Mouse (Mus musculus) limb, embryonic 14.5 days (tissue): ENCODE results near the gene Tsc22d1. TPM values are rescaled to one million over a fixed set of nuclear protein-coding genes. Genes with fewer than 3 reads are reported as not detected.

Experiments
- ATAC-seq: fragments of 200-750 bp; cut with Nextera tagmentation; 2 replicates; pipeline ENCODE4 v1.8.0; 2017; ENCODE audit warnings: low read depth, moderate number of reproducible peaks, moderate TSS enrichment; ENCODE audit not compliant: low FRiP score
- DNase-seq: peaks from one replicate; pipeline ENCODE4 v3.0.0-alpha.2; 2015; ENCODE audit warnings: low spot score
- H3K27ac ChIP-seq: fragments of 300-500 bp; sonication (generic); replicated peaks from 2 replicates; pipeline ENCODE4 v1.5.1; 2014; ENCODE audit warnings: low read depth, mild to moderate bottlenecking, low read length, moderate library complexity, mixed read lengths
- H3K27me3 ChIP-seq: fragments of 300-500 bp; sonication (generic); 2 replicates; pipeline ENCODE4 v1.6.1; 2014; ENCODE audit warnings: low read length, mixed read lengths; ENCODE audit not compliant: control insufficient read depth, insufficient read depth
- H3K36me3 ChIP-seq: fragments of 300-500 bp; sonication (generic); 2 replicates; pipeline ENCODE4 v1.6.1; 2014; ENCODE audit warnings: mild to moderate bottlenecking, low read length, moderate library complexity, mixed read lengths; ENCODE audit not compliant: control insufficient read depth, insufficient read depth
- H3K4me1 ChIP-seq: fragments of 300-500 bp; sonication (generic); 2 replicates; pipeline ENCODE4 v1.6.1; 2014; ENCODE audit warnings: antibody characterized with exemption, low read length, mixed read lengths; ENCODE audit not compliant: control insufficient read depth, insufficient read depth
- H3K4me2 ChIP-seq: fragments of 300-500 bp; sonication (generic); replicated peaks from 2 replicates; pipeline ENCODE4 v1.6.1; 2014; ENCODE audit warnings: low read depth, mild to moderate bottlenecking, low read length, moderate library complexity; ENCODE audit not compliant: severe bottlenecking
- H3K4me3 ChIP-seq: fragments of 300-500 bp; sonication (generic); replicated peaks from 2 replicates; pipeline ENCODE4 v1.5.1; 2014; ENCODE audit warnings: low read length
- H3K9ac ChIP-seq: fragments of 300-500 bp; sonication (generic); 2 replicates; pipeline ENCODE4 v1.6.1; 2014; ENCODE audit warnings: mild to moderate bottlenecking, low read depth, low read length, moderate library complexity; ENCODE audit not compliant: severe bottlenecking
- H3K9me3 ChIP-seq: fragments of 300-500 bp; sonication (generic); 2 replicates; pipeline ENCODE4 v1.6.1; 2016; ENCODE audit warnings: low read length; ENCODE audit not compliant: control insufficient read depth
- POLR2A ChIP-seq: fragments of 200-500 bp; IDR thresholded peaks from 2 replicates; pipeline ENCODE4 v1.8.0; 2012; ENCODE audit warnings: inconsistent platforms, mild to moderate bottlenecking, moderate library complexity, borderline replicate concordance; ENCODE audit not compliant: insufficient read depth, insufficient read length; ENCODE audit errors: extremely low read depth
- WGBS: fragments of 180-500 bp; shearing (Covaris S2); extraction: QIAGEN DNeasy Blood & Tissue Kit; methylation state at CpG from one replicate; pipeline ENCODE4 v1.1.7; 2014; 5-methylcytosine and 5-hydroxymethylcytosine counted together
- polyA plus RNA-seq, 2 experiments: library from polyadenylated mRNA; depleted of rRNA in 1 of 2; stranded (reverse) in 1 of 2; unstranded in 1 of 2; fragments of >200 nt; fragmentation: Nextera tagmentation in 1 of 2; extraction: Ambion mirVana in 1 of 2; gene quantifications; 2 replicates each; pipeline versions ENCODE4 v1.2.1 to v1.2.3; 2012 to 2014

Tsc22d1 gene
- polyA plus RNA-seq, 2 experiments: 506 to 686 TPM

- Histone ChIP-seq H3K9ac (peak overlapping the region; percentile 38), H3K4me1 (peaks cover 43% of the 10 kb centered on the region), H3K9me3 (no peaks in the 10 kb centered on the region), H3K4me3 (peak overlapping the region; percentile 10; the same call in 1 of the 2 replicates), H3K27me3 (no peaks in the 10 kb centered on the region), H3K27ac (peak overlapping the region; percentile 67), H3K36me3 (no peaks in the 10 kb centered on the region), H3K4me2 (peak overlapping the region; percentile 37)
- DNase-seq (no peak), ATAC-seq (peak; percentile 86; the same call in 1 of the 2 replicates)
- 37% methylated on average over 20 of the region's 20 CpGs for WGBS
- TF ChIP-seq POLR2A: no peak
Measured at GRCm38 (mm10) chr14:76532257-76533169, 117.8 kb downstream of the Tsc22d1 start.

GRCm38 (mm10) chr14:76533170-76533815 lies 118.5 kb downstream of the Tsc22d1 start:
- no peak for TF ChIP-seq POLR2A
- Histone ChIP-seq H3K9ac (peak overlapping the region; percentile 38), H3K4me1 (peaks cover 36% of the 10 kb centered on the region), H3K9me3 (no peaks in the 10 kb centered on the region), H3K27me3 (no peaks in the 10 kb centered on the region), H3K4me2 (peak overlapping the region; percentile 37), H3K36me3 (no peaks in the 10 kb centered on the region), H3K27ac (peak overlapping the region; percentile 67), H3K4me3 (peak overlapping the region; percentile 10; the same call in 1 of the 2 replicates)
- ATAC-seq: peak; percentile 39; the same call in 1 of the 2 replicates
- 4% methylated on average over 10 of the region's 10 CpGs for WGBS
- DNase-seq: no peak

- H3K4me1 ChIP-seq: peaks cover 23% of the 10 kb centered on the region
Measured at GRCm38 (mm10) chr14:76535096-76535495, 120.3 kb downstream of the Tsc22d1 start.

GRCm38 (mm10) chr14:76536921-76537320 lies 122.2 kb downstream of the Tsc22d1 start:
- no peak overlapping the region for H3K4me3 ChIP-seq
- TF ChIP-seq POLR2A: no peak
- WGBS: 15% methylated on average over 6 of the region's 6 CpGs
- no peak overlapping the region for H3K27ac ChIP-seq
- no peak overlapping the region for H3K4me2 ChIP-seq
- no peak overlapping the region for H3K9ac ChIP-seq
- H3K36me3 ChIP-seq: no peaks in the 10 kb centered on the region
- H3K27me3 ChIP-seq: no peaks in the 10 kb centered on the region
- peaks cover 15% of the 10 kb centered on the region for H3K4me1 ChIP-seq
- DNase-seq: no peak
- H3K9me3 ChIP-seq: no peaks in the 10 kb centered on the region
- ATAC-seq: no peak

More at GRCm38 (mm10) chr14:76535096-76535495, 120.3 kb downstream of the Tsc22d1 start:
- WGBS: 75% methylated on average over 1 of the region's 1 CpGs
- H3K27me3 ChIP-seq: no peaks in the 10 kb centered on the region
- H3K9ac ChIP-seq: no peak overlapping the region
- H3K4me2 ChIP-seq: no peak overlapping the region
- H3K4me3 ChIP-seq: no peak overlapping the region
- no peaks in the 10 kb centered on the region for H3K36me3 ChIP-seq
- TF ChIP-seq POLR2A: no peak
- no peak for DNase-seq
- no peak overlapping the region for H3K27ac ChIP-seq
- H3K9me3 ChIP-seq: no peaks in the 10 kb centered on the region
- no peak for ATAC-seq

GRCm38 (mm10) chr14:76540005-76540670 lies 125.4 kb downstream of the Tsc22d1 start:
- H3K36me3 ChIP-seq: no peaks in the 10 kb centered on the region
- H3K27me3 ChIP-seq: no peaks in the 10 kb centered on the region
- DNase-seq (no peak), ATAC-seq (no peak)
- H3K27ac ChIP-seq: no peak overlapping the region
- no peaks in the 10 kb centered on the region for H3K9me3 ChIP-seq
- no peak for TF ChIP-seq POLR2A
- WGBS: 93% methylated on average over 5 of the region's 5 CpGs
- no peaks in the 10 kb centered on the region for H3K4me1 ChIP-seq
- H3K9ac ChIP-seq: no peak overlapping the region
- H3K4me2 ChIP-seq: no peak overlapping the region
- H3K4me3 ChIP-seq: no peak overlapping the region
